Mouse (Mus musculus): Measurements from ENCODE around the gene Kmt5b. TPM values are rescaled to one million over a fixed set of nuclear protein-coding genes. Genes with fewer than 3 reads are reported as not detected.

Gene Kmt5b
- polyA plus RNA-seq, 1 experiment, result 5.6 TPM

GRCm38 (mm10) chr19:3850076-3850475 is 82.9 kb downstream of the Kmt5b start:
- Histone ChIP-seq H3K27me3 (ENCODE audit: control insufficient read depth, insufficient read depth, insufficient read length) (no peaks in the 10 kb centered on the region), H3K4me3 (ENCODE audit: insufficient read depth, poor library complexity, severe bottlenecking) (no peak overlapping the region), H3K79me3 (ENCODE audit: low read depth) (peaks cover 24% of the 10 kb centered on the region), H3ac (ENCODE audit: control insufficient read depth, insufficient read length, low read depth) (no peak overlapping the region), H3K79me2 (ENCODE audit: control insufficient read depth, insufficient read depth) (peaks cover 29% of the 10 kb centered on the region), H3K36me3 (ENCODE audit: control insufficient read depth, insufficient read depth) (peaks cover 10% of the 10 kb centered on the region)
- TF ChIP-seq USF1 (IDR thresholded peaks at IDR 0.05; ENCODE audit: low read depth) (no peak), MYOD1 (IDR thresholded peaks at IDR 0.05; ENCODE audit: control insufficient read depth, insufficient read length, low read depth) (no peak), CTCF (IDR thresholded peaks at IDR 0.05; ENCODE audit: control insufficient read depth, insufficient read depth, insufficient read length) (no peak), CEBPB (IDR thresholded peaks at IDR 0.05; ENCODE audit: low read depth) (no peak), MAX (IDR thresholded peaks at IDR 0.05) (no peak), MYOG (IDR thresholded peaks at IDR 0.05; ENCODE audit: control insufficient read depth, extremely low read depth, insufficient read length) (no peak), FOSL1 (IDR thresholded peaks at IDR 0.05; ENCODE audit: insufficient read depth, low read length, poor library complexity, severe bottlenecking) (no peak)

- H3K79me2 ChIP-seq (ENCODE audit: control insufficient read depth, insufficient read depth), result peaks cover 38% of the 10 kb centered on the region
- no peaks in the 10 kb centered on the region for H3K27me3 ChIP-seq (ENCODE audit: control insufficient read depth, insufficient read depth, insufficient read length)
- H3K4me3 ChIP-seq (ENCODE audit: insufficient read depth, poor library complexity, severe bottlenecking), result peak overlapping the region; percentile 57
- TF ChIP-seq FOSL1 (IDR thresholded peaks at IDR 0.05; ENCODE audit: insufficient read depth, low read length, poor library complexity, severe bottlenecking) (no peak), CEBPB (IDR thresholded peaks at IDR 0.05; ENCODE audit: low read depth) (peak; percentile 26), USF1 (IDR thresholded peaks at IDR 0.05; ENCODE audit: low read depth) (peak; percentile 62)
- H3K36me3 ChIP-seq (ENCODE audit: control insufficient read depth, insufficient read depth), result peaks cover 10% of the 10 kb centered on the region
- H3ac ChIP-seq (ENCODE audit: control insufficient read depth, insufficient read length, low read depth), result peak overlapping the region; percentile 44
- peaks cover 32% of the 10 kb centered on the region for H3K79me3 ChIP-seq (ENCODE audit: low read depth)
Measured at GRCm38 (mm10) chr19:3850847-3851469, 83.7 kb downstream of the Kmt5b start.

GRCm38 (mm10) chr19:3851502-3851962 is 84.3 kb downstream of the Kmt5b start, which contains the start of gene Chka:
Gene Chka (plus strand): TSS chr19:3851773.
- Histone ChIP-seq H3K79me2 (ENCODE audit: control insufficient read depth, insufficient read depth) (peaks cover 44% of the 10 kb centered on the region), H3K4me3 (ENCODE audit: insufficient read depth, poor library complexity, severe bottlenecking) (peak within 1 kb of the TSS; percentile 57), H3K36me3 (ENCODE audit: control insufficient read depth, insufficient read depth) (peaks cover 10% of the 10 kb centered on the region), H3K79me3 (ENCODE audit: low read depth) (peaks cover 36% of the 10 kb centered on the region), H3K27me3 (ENCODE audit: control insufficient read depth, insufficient read depth, insufficient read length) (no peaks in the 10 kb centered on the region), H3ac (ENCODE audit: control insufficient read depth, insufficient read length, low read depth) (peak within 1 kb of the TSS; percentile 78)
- TF ChIP-seq MAX (IDR thresholded peaks at IDR 0.05) (peak; percentile 75), CEBPB (IDR thresholded peaks at IDR 0.05; ENCODE audit: low read depth) (no peak)

GRCm38 (mm10) chr19:3851979-3852681 is 84.9 kb downstream of the Kmt5b start:
- Histone ChIP-seq H3K27me3 (ENCODE audit: control insufficient read depth, insufficient read depth, insufficient read length) (no peaks in the 10 kb centered on the region), H3K36me3 (ENCODE audit: control insufficient read depth, insufficient read depth) (peaks cover 10% of the 10 kb centered on the region), H3K79me2 (ENCODE audit: control insufficient read depth, insufficient read depth) (peaks cover 50% of the 10 kb centered on the region), H3ac (ENCODE audit: control insufficient read depth, insufficient read length, low read depth) (peak overlapping the region; percentile 78), H3K79me3 (ENCODE audit: low read depth) (peaks cover 41% of the 10 kb centered on the region), H3K4me3 (ENCODE audit: insufficient read depth, poor library complexity, severe bottlenecking) (peak overlapping the region; percentile 57)
- no peak for TF ChIP-seq MAX (IDR thresholded peaks at IDR 0.05)
- no peak for TF ChIP-seq FOSL1 (IDR thresholded peaks at IDR 0.05; ENCODE audit: insufficient read depth, low read length, poor library complexity, severe bottlenecking)
- no peak for TF ChIP-seq USF1 (IDR thresholded peaks at IDR 0.05; ENCODE audit: low read depth)
- TF ChIP-seq CTCF (IDR thresholded peaks at IDR 0.05; ENCODE audit: control insufficient read depth, insufficient read depth, insufficient read length), result no peak
- no peak for TF ChIP-seq MYOD1 (IDR thresholded peaks at IDR 0.05; ENCODE audit: control insufficient read depth, insufficient read length, low read depth)
- TF ChIP-seq CEBPB (IDR thresholded peaks at IDR 0.05; ENCODE audit: low read depth), result no peak
- TF ChIP-seq MYOG (IDR thresholded peaks at IDR 0.05; ENCODE audit: control insufficient read depth, extremely low read depth, insufficient read length), result no peak

- H3K79me3 ChIP-seq (ENCODE audit: low read depth), result peaks cover 50% of the 10 kb centered on the region
- peak overlapping the region; percentile 57 for H3K4me3 ChIP-seq (ENCODE audit: insufficient read depth, poor library complexity, severe bottlenecking)
- H3K27me3 ChIP-seq (ENCODE audit: control insufficient read depth, insufficient read depth, insufficient read length), result no peaks in the 10 kb centered on the region
- H3K36me3 ChIP-seq (ENCODE audit: control insufficient read depth, insufficient read depth), result peaks cover 12% of the 10 kb centered on the region
- H3K79me2 ChIP-seq (ENCODE audit: control insufficient read depth, insufficient read depth), result peaks cover 60% of the 10 kb centered on the region
- TF ChIP-seq MAX (IDR thresholded peaks at IDR 0.05), result no peak
- TF ChIP-seq MYOG (IDR thresholded peaks at IDR 0.05; ENCODE audit: control insufficient read depth, extremely low read depth, insufficient read length), result no peak
- TF ChIP-seq FOSL1 (IDR thresholded peaks at IDR 0.05; ENCODE audit: insufficient read depth, low read length, poor library complexity, severe bottlenecking), result no peak
- no peak for TF ChIP-seq USF1 (IDR thresholded peaks at IDR 0.05; ENCODE audit: low read depth)
- no peak for TF ChIP-seq CTCF (IDR thresholded peaks at IDR 0.05; ENCODE audit: control insufficient read depth, insufficient read depth, insufficient read length)
- TF ChIP-seq MYOD1 (IDR thresholded peaks at IDR 0.05; ENCODE audit: control insufficient read depth, insufficient read length, low read depth), result no peak
- no peak for TF ChIP-seq CEBPB (IDR thresholded peaks at IDR 0.05; ENCODE audit: low read depth)
- H3ac ChIP-seq (ENCODE audit: control insufficient read depth, insufficient read length, low read depth), result peak overlapping the region; percentile 6
Measured at GRCm38 (mm10) chr19:3853121-3853520, 85.9 kb downstream of the Kmt5b start.
